Mouse (Mus musculus): Measurements from ENCODE around the gene Cdh1.

- TF ChIP-seq CTCF (IDR thresholded peaks at IDR 0.05; ENCODE audit: low read depth) (no peak), EP300 (IDR thresholded peaks at IDR 0.05; ENCODE audit: low read depth) (no peak)
Measured at GRCm38 (mm10) chr8:106592458-106592857, 10.7 kb upstream of the Cdh1 start.
